Mouse (Mus musculus): ENCODE data around the gene Slc35c2.

- no peak for TF ChIP-seq CTCF (IDR thresholded peaks at IDR 0.05; ENCODE audit: borderline replicate concordance, insufficient read depth, low read depth, low read length)
- TF ChIP-seq POLR2A (IDR thresholded peaks at IDR 0.05; ENCODE audit: borderline replicate concordance, insufficient read depth, low read length) = no peak
These were observed 38.0 kb upstream of the Slc35c2 start for GRCm38 (mm10) chr2:165325521-165326303.

Data from cerebellum, adult 2 months (tissue).